ENCODE assay signal across 28 mouse cellular contexts in the genomic region with DNA sequence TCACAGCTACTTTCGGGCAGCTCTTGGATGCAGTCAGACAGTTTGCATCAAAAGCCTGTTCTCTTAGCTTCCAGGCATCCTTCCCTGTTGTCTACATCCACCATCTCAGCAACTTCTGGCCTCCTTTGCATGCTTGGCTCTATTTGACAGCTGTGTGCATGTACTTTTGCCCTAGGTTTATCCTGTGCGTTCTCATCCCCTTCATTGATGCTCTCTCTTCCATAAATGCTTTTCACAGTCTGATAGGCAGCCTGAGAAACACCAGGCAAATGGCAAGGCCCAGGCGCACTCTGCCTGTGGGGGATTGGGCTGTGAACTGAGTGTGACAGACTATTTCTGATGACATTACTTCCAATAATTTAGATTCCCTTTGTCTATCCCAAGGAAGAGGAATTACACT.
A peak's percentile ranks its signal among the peaks of the same experiment; 100 is the strongest.
DNase-seq lines count a peak whose midpoint lies in the region; ATAC-seq and TF ChIP-seq lines count a peak whose summit lies in the region.
"Had no signal": no experiment of that assay in that cellular context is flagged by ENCODE, and none has a peak within 500 bp of the region (broad histone marks: within the 10 kb centered on the region; RNA-seq: fewer than 3 reads in every experiment).

No protein-coding gene starts in this region.

- ATAC-seq in forebrain, embryonic 11.5 days (replicated peaks; ENCODE audit: low FRiP score) = 0 out of 2 replicates have a peak, but pooled peaks have one; percentile 36
- no peak for ATAC-seq in forebrain, embryonic 15.5 days (replicated peaks)
- peak; percentile 77 for ATAC-seq in hindbrain, embryonic 16.5 days
- no peak for ATAC-seq in hindbrain, embryonic 12.5 days (ENCODE audit: low FRiP score)
- ATAC-seq: forebrain, embryonic 13.5 days had no signal

- no peaks in the 10 kb centered on the region for H3K27me3 ChIP-seq in forebrain, embryonic 11.5 days (ENCODE audit: control insufficient read depth, insufficient read depth, low read length)
- no peaks in the 10 kb centered on the region for H3K27me3 ChIP-seq in forebrain, embryonic 15.5 days
- no peaks in the 10 kb centered on the region for H3K27me3 ChIP-seq in hindbrain, embryonic 16.5 days (replicated peaks; ENCODE audit: control insufficient read depth, insufficient read depth, low read length)
- H3K27me3 ChIP-seq in hindbrain, embryonic 12.5 days = no peaks in the 10 kb centered on the region
- H3K27me3 ChIP-seq: forebrain, embryonic 13.5 days; heart, embryonic 13.5 days; limb, embryonic 12.5 days; liver, embryonic 15.5 days; midbrain, embryonic 12.5 days; neural tube, embryonic 12.5 days had no signal

- no peak for TF ChIP-seq POLR2A in brain, embryonic 14.5 days (IDR thresholded peaks at IDR 0.05; ENCODE audit: borderline replicate concordance, extremely low read depth, insufficient read depth, insufficient read length, poor library complexity, severe bottlenecking)

- H3K4me1 ChIP-seq in forebrain, embryonic 11.5 days (replicated peaks; ENCODE audit: control insufficient read depth, insufficient read depth, low read length) = no peaks in the 10 kb centered on the region
- H3K4me1 ChIP-seq in forebrain, embryonic 15.5 days = no peaks in the 10 kb centered on the region
- no peaks in the 10 kb centered on the region for H3K4me1 ChIP-seq in hindbrain, embryonic 16.5 days (ENCODE audit: control insufficient read depth, insufficient read depth, low read depth, low read length)
- 0 out of 2 replicates have a peak, but pooled peaks cover 2% of the 10 kb centered on the region for H3K4me1 ChIP-seq in hindbrain, embryonic 12.5 days
- H3K4me1 ChIP-seq: heart, embryonic 13.5 days; limb, embryonic 12.5 days; liver, embryonic 15.5 days; neural tube, embryonic 12.5 days had no signal

- WGBS in forebrain, embryonic 11.5 days = 77% methylated on average over 3 of the region's 3 CpGs
- WGBS in forebrain, embryonic 15.5 days = 73% methylated on average over 3 of the region's 3 CpGs
- 67% methylated on average over 3 of the region's 3 CpGs for WGBS in hindbrain, embryonic 16.5 days
- 77% methylated on average over 3 of the region's 3 CpGs for WGBS in hindbrain, embryonic 12.5 days

- H3K27ac ChIP-seq in forebrain, embryonic 11.5 days (ENCODE audit: low read depth, low read length) = no peak overlapping the region
- no peak overlapping the region for H3K27ac ChIP-seq in forebrain, embryonic 15.5 days (replicated peaks)
- no peak overlapping the region for H3K27ac ChIP-seq in hindbrain, embryonic 16.5 days (ENCODE audit: low read depth, low read length)
- no peak overlapping the region for H3K27ac ChIP-seq in hindbrain, embryonic 12.5 days
- H3K27ac ChIP-seq: forebrain, embryonic 13.5 days; heart, embryonic 13.5 days; kidney, postnatal 0 days; limb, embryonic 12.5 days; liver, embryonic 15.5 days; midbrain, embryonic 12.5 days; neural tube, embryonic 12.5 days; stomach, postnatal 0 days had no signal

- H3K4me2 ChIP-seq in forebrain, embryonic 11.5 days (ENCODE audit: low read depth, low read length, severe bottlenecking) = no peak overlapping the region
- no peak overlapping the region for H3K4me2 ChIP-seq in forebrain, embryonic 15.5 days (replicated peaks)
- H3K4me2 ChIP-seq in hindbrain, embryonic 16.5 days (ENCODE audit: low read length) = no peak overlapping the region
- no peak overlapping the region for H3K4me2 ChIP-seq in hindbrain, embryonic 12.5 days (replicated peaks)
- H3K4me2 ChIP-seq: forebrain, embryonic 13.5 days; heart, embryonic 13.5 days; limb, embryonic 12.5 days; liver, embryonic 15.5 days; lung, embryonic 14.5 days; midbrain, embryonic 12.5 days; neural tube, embryonic 12.5 days had no signal

- no peaks in the 10 kb centered on the region for H3K9me3 ChIP-seq in forebrain, embryonic 11.5 days (ENCODE audit: control insufficient read depth, low read length)
- H3K9me3 ChIP-seq in forebrain, embryonic 15.5 days = no peaks in the 10 kb centered on the region
- no peaks in the 10 kb centered on the region; the same call in 1 of the 2 replicates for H3K9me3 ChIP-seq in hindbrain, embryonic 16.5 days (ENCODE audit: control insufficient read depth, low read length)
- H3K9me3 ChIP-seq in hindbrain, embryonic 12.5 days (replicated peaks) = no peaks in the 10 kb centered on the region
- H3K9me3 ChIP-seq: limb, embryonic 12.5 days; liver, embryonic 15.5 days; midbrain, embryonic 12.5 days; neural tube, embryonic 12.5 days had no signal

- no peak for TF ChIP-seq CTCF in brain, embryonic 14.5 days (IDR thresholded peaks at IDR 0.05; ENCODE audit: borderline replicate concordance, extremely low read depth, insufficient read depth, insufficient read length)

- H3K36me3 ChIP-seq in forebrain, embryonic 11.5 days (ENCODE audit: control insufficient read depth, insufficient read depth, low read length) = no peaks in the 10 kb centered on the region
- H3K36me3 ChIP-seq in forebrain, embryonic 15.5 days = no peaks in the 10 kb centered on the region
- no peaks in the 10 kb centered on the region for H3K36me3 ChIP-seq in hindbrain, embryonic 16.5 days (ENCODE audit: control insufficient read depth, insufficient read depth, low read length)
- H3K36me3 ChIP-seq in hindbrain, embryonic 12.5 days = no peaks in the 10 kb centered on the region
- H3K36me3 ChIP-seq: heart, embryonic 13.5 days; limb, embryonic 12.5 days; liver, embryonic 15.5 days; midbrain, embryonic 12.5 days; neural tube, embryonic 12.5 days had no signal

- no peak overlapping the region for H3K9ac ChIP-seq in forebrain, embryonic 11.5 days (ENCODE audit: low read length)
- H3K9ac ChIP-seq in forebrain, embryonic 15.5 days (replicated peaks) = no peak overlapping the region
- H3K9ac ChIP-seq in hindbrain, embryonic 16.5 days (ENCODE audit: low read depth, low read length) = no peak overlapping the region
- no peak overlapping the region for H3K9ac ChIP-seq in hindbrain, embryonic 12.5 days
- H3K9ac ChIP-seq: forebrain, embryonic 13.5 days; heart, embryonic 13.5 days; limb, embryonic 12.5 days; liver, embryonic 15.5 days; lung, embryonic 14.5 days; midbrain, embryonic 12.5 days; neural tube, embryonic 12.5 days had no signal

- no peak overlapping the region for H3K4me3 ChIP-seq in forebrain, embryonic 11.5 days (ENCODE audit: low read depth, low read length)
- H3K4me3 ChIP-seq in forebrain, embryonic 15.5 days = no peak overlapping the region
- no peak overlapping the region for H3K4me3 ChIP-seq in hindbrain, embryonic 16.5 days (ENCODE audit: low read length)
- H3K4me3 ChIP-seq in hindbrain, embryonic 12.5 days = no peak overlapping the region
- H3K4me3 ChIP-seq: erythroblast, embryonic 14.5 days; forebrain, embryonic 13.5 days; heart, embryonic 13.5 days; limb, embryonic 12.5 days; liver, embryonic 15.5 days; midbrain, embryonic 12.5 days; myocyte; neural tube, embryonic 12.5 days had no signal

- DNase-seq in forebrain, embryonic 11.5 days (ENCODE audit: low spot score) = no peak
- DNase-seq in brain, embryonic 14.5 days (ENCODE audit: low read depth) = peak; percentile 38
- peak; percentile 16 for DNase-seq in retina, adult 2 months (ENCODE audit: low read depth, low spot score)
- no peak for DNase-seq in layer of hippocampus, adult 8-10 months (ENCODE audit: low spot score in 2 of 2)
- no peak for DNase-seq in B cell, adult 2 months
- DNase-seq: adrenal gland, postnatal 14 days; cerebellum, adult 11-12 months; gastrocnemius, postnatal 10 days; heart, postnatal 10 days; kidney, adult 2 months; kidney, postnatal 4 days; lung, embryonic 14.5 days; right cerebral cortex, postnatal 25 days; thymus, adult 2 months; thymus, postnatal 36 days had no signal

Comparison
In these comparisons a context has a peak if more than half of its experiments do, and no peak if none do; other contexts are left out.
1. ATAC-seq: peak in forebrain, embryonic 11.5 days (single experiment) and hindbrain, embryonic 16.5 days (single experiment); none in forebrain, embryonic 15.5 days (single experiment) and hindbrain, embryonic 12.5 days (single experiment).
2. DNase-seq: peak in brain, embryonic 14.5 days (single experiment) and retina, adult 2 months (single experiment); none in forebrain, embryonic 11.5 days (single experiment), layer of hippocampus, adult 8-10 months (0 of 2) and B cell, adult 2 months (0 of 2).